In genomic region chr19:38626246-38627015, GRCm38 (mm10) we compare ENCODE assay signal across 21 mouse cellular contexts.
"Had no signal": no experiment of that assay in that cellular context is flagged by ENCODE, and none has a peak within 500 bp of the region (broad histone marks: within the 10 kb centered on the region; RNA-seq: fewer than 3 reads in every experiment).

No protein-coding gene starts in this region.

- H3K4me3 ChIP-seq: liver, embryonic 15.5 days; lung, embryonic 15.5 days; megakaryocyte, embryonic 14.5 days; midbrain, embryonic 12.5 days; myocyte; neural tube, embryonic 13.5 days; neural tube, embryonic 15.5 days had no signal

- H3K36me3 ChIP-seq: liver, embryonic 15.5 days; lung, embryonic 15.5 days; midbrain, embryonic 12.5 days; neural tube, embryonic 13.5 days; neural tube, embryonic 15.5 days had no signal

- ATAC-seq: liver, postnatal 0 days; midbrain, embryonic 16.5 days had no signal

- H3K4me2 ChIP-seq: liver, embryonic 15.5 days; lung, embryonic 15.5 days; midbrain, embryonic 12.5 days; neural tube, embryonic 13.5 days; neural tube, embryonic 15.5 days had no signal

- H3K27ac ChIP-seq: liver, embryonic 15.5 days; macrophage; midbrain, embryonic 12.5 days; neural tube, embryonic 13.5 days; neural tube, embryonic 15.5 days had no signal

- DNase-seq: liver, postnatal 0 days; lung, adult 2 months; lung, postnatal 14 days; lung, postnatal 36 days; midbrain, embryonic 14.5 days; right cerebral cortex, adult 18-20 months; right cerebral cortex, postnatal 25 days; right cerebral cortex, postnatal 4 days; spleen, adult 18-20 months; thymus, adult 18-20 months; thymus, postnatal 14 days; thymus, postnatal 36 days had no signal

- H3K4me1 ChIP-seq: liver, embryonic 15.5 days; megakaryocyte, embryonic 14.5 days; midbrain, embryonic 12.5 days; neural tube, embryonic 13.5 days had no signal

- H3K27me3 ChIP-seq: liver, embryonic 15.5 days; lung, embryonic 15.5 days; megakaryocyte, embryonic 14.5 days; midbrain, embryonic 12.5 days; neural tube, embryonic 13.5 days; neural tube, embryonic 15.5 days had no signal

- H3K9ac ChIP-seq: liver, embryonic 15.5 days; liver, postnatal 0 days; lung, embryonic 15.5 days; midbrain, embryonic 12.5 days; neural tube, embryonic 13.5 days; neural tube, embryonic 15.5 days had no signal

- H3K9me3 ChIP-seq: liver, embryonic 15.5 days; lung, embryonic 15.5 days; megakaryocyte, embryonic 14.5 days; midbrain, embryonic 12.5 days; neural tube, embryonic 13.5 days; neural tube, embryonic 15.5 days had no signal
